Mouse (Mus musculus) thymus, adult 2 months (tissue): ENCODE measurements around the gene Zc3h12d.

Experiments
- CTCF ChIP-seq: fragments of 200-500 bp; IDR thresholded peaks from 2 replicates; pipeline ENCODE4 v1.5.1; 2012; ENCODE audit warnings: mild to moderate bottlenecking, control low read depth, low read length, moderate library complexity, borderline replicate concordance; ENCODE audit not compliant: control insufficient read depth, poor library complexity, insufficient read depth; ENCODE audit errors: extremely low read depth
- POLR2A ChIP-seq: fragments of 200-500 bp; IDR thresholded peaks from 2 replicates; pipeline ENCODE4 v1.6.1; 2012; ENCODE audit warnings: mild to moderate bottlenecking, low read length, control low read depth, moderate library complexity; ENCODE audit not compliant: control insufficient read depth, poor library complexity, insufficient read depth; ENCODE audit errors: extremely low read depth

- TF ChIP-seq POLR2A (no peak), CTCF (no peak)
Measured at GRCm38 (mm10) chr10:7863411-7863810, 31.1 kb downstream of the Zc3h12d start.
